Mouse (Mus musculus): ENCODE data around the gene Etv2. TPM values are rescaled to one million over a fixed set of nuclear protein-coding genes. Genes with fewer than 3 reads are reported as not detected.
A peak's percentile ranks its signal among the peaks of the same experiment; 100 is the strongest.

Etv2 gene
- polyA plus RNA-seq, 1 experiment from 2014 or later: not detected

- H3K27me3 ChIP-seq (replicated peaks): peaks cover 71% of the 10 kb centered on the region
- H3K4me3 ChIP-seq (replicated peaks): peak overlapping the region; percentile 20
- peak; percentile 31; the same call in 1 of the 2 replicates for ATAC-seq (ENCODE audit: low FRiP score)
- H3K9ac ChIP-seq (replicated peaks): no peak overlapping the region
- peak overlapping the region; percentile 36 for H3K4me2 ChIP-seq
- peaks cover 4% of the 10 kb centered on the region for H3K4me1 ChIP-seq
- H3K27ac ChIP-seq (replicated peaks): no peak overlapping the region
- H3K36me3 ChIP-seq: 0 out of 2 replicates have a peak, but pooled peaks cover under 1% of the 10 kb centered on the region
- WGBS: under 1% methylated on average over 20 of the region's 20 CpGs
- H3K9me3 ChIP-seq (replicated peaks): no peaks in the 10 kb centered on the region
Measured at GRCm38 (mm10) chr7:30634621-30635020, 1.0 kb downstream of the Etv2 start.

DNA sequence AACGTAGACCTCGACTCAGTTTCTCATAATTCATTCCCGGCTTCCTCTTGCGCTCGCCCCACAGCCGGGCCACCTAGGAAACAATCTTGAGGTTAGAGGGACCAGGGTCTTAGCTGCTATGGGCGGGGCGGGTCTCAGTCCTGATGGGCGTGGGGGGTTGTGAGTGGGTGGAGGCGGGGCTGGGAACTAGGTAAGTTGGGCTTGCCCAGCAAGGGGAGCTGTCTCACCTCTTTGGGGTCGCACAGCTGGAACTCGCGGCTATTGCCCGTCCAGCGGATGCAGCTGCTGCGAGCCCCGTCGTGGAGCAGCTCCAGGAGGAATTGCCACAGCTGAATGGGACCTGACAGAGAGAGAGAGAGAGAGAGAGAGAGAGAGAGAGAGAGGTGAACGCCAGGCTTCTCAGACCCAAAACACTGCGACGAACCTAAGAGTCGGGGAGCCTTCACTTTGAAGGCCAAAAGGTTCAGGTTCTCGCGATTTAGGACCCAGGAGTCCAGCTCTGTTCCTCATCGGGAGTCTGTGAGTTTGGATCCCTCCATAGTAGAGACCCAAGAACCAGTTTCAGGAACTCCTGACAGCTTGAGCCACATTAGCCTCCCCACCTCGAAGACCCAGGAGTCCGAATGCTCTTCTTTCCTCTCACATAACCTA is 1.8 kb downstream of the Etv2 start:
- H3K4me2 ChIP-seq: no peak overlapping the region
- no peak overlapping the region for H3K27ac ChIP-seq (replicated peaks)
- H3K27me3 ChIP-seq (replicated peaks): peaks cover 75% of the 10 kb centered on the region
- WGBS: 3% methylated on average over 27 of the region's 27 CpGs
- no peaks in the 10 kb centered on the region for H3K36me3 ChIP-seq
- H3K9ac ChIP-seq (replicated peaks): no peak overlapping the region
- H3K4me3 ChIP-seq (replicated peaks): no peak overlapping the region
- H3K9me3 ChIP-seq (replicated peaks): no peaks in the 10 kb centered on the region
- ATAC-seq (ENCODE audit: low FRiP score): no peak
- peaks cover 4% of the 10 kb centered on the region for H3K4me1 ChIP-seq

GRCm38 (mm10) chr7:30629013-30629412 is 6.6 kb downstream of the Etv2 start:
- Histone ChIP-seq H3K27ac (replicated peaks) (no peak overlapping the region), H3K9me3 (replicated peaks) (no peaks in the 10 kb centered on the region), H3K4me3 (replicated peaks) (no peak overlapping the region), H3K4me1 (peaks cover 13% of the 10 kb centered on the region), H3K27me3 (replicated peaks) (peaks cover 50% of the 10 kb centered on the region), H3K9ac (replicated peaks) (no peak overlapping the region), H3K36me3 (peaks cover 3% of the 10 kb centered on the region), H3K4me2 (no peak overlapping the region)
- ATAC-seq (ENCODE audit: low FRiP score): no peak

DNA sequence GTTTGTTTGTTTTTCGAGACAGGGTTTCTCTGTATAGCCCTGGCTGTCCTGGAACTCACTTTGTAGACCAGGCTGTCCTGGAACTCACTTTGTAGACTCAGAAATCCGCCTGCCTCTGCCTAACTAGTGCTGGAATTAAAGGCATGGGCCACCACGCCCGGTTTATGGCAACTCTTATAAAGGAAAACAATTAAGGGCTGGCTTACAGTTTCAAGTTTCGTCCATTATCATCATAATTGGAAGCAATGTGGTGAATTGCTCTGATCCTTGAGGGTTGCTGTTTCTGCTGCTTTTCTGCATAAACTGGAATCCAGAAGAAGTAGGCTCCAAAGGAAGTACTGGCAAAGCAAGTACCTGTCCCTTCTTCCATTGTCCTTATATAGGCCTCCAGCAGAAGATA is 9.0 kb downstream of the Etv2 start:
- Histone ChIP-seq H3K4me1 (peaks cover 13% of the 10 kb centered on the region), H3K27me3 (replicated peaks) (peaks cover 28% of the 10 kb centered on the region), H3K36me3 (peaks cover 25% of the 10 kb centered on the region), H3K9ac (replicated peaks) (no peak overlapping the region), H3K9me3 (replicated peaks) (no peaks in the 10 kb centered on the region), H3K4me2 (peak overlapping the region; percentile 89; the same call in 1 of the 2 replicates), H3K27ac (replicated peaks) (0 out of 2 replicates have a peak overlapping the region, but pooled peaks have one; percentile 61), H3K4me3 (replicated peaks) (no peak overlapping the region)
- peak; percentile 18; the same call in 1 of the 2 replicates for ATAC-seq (ENCODE audit: low FRiP score)
- 90% methylated on average over 5 of the region's 5 CpGs for WGBS

- peak within 1 kb of the TSS; percentile 89 for H3K4me2 ChIP-seq
- peaks cover 31% of the 10 kb centered on the region for H3K36me3 ChIP-seq
- H3K4me3 ChIP-seq (replicated peaks): peak within 1 kb of the TSS; percentile 61
- peaks cover 13% of the 10 kb centered on the region for H3K4me1 ChIP-seq
- peak within 1 kb of the TSS; percentile 61 for H3K27ac ChIP-seq (replicated peaks)
- peaks cover 22% of the 10 kb centered on the region for H3K27me3 ChIP-seq (replicated peaks)
- peak within 1 kb of the TSS; percentile 67 for H3K9ac ChIP-seq (replicated peaks)
- 2% methylated on average over 44 of the region's 44 CpGs for WGBS
- no peaks in the 10 kb centered on the region for H3K9me3 ChIP-seq (replicated peaks)
- peak; percentile 96 for ATAC-seq (ENCODE audit: low FRiP score)
Measured at GRCm38 (mm10) chr7:30625530-30626384, 9.9 kb downstream of the Etv2 start, which contains the start of gene Cox6b1. Cox6b1 (minus strand) TSS chr7:30626151.

GRCm38 (mm10) chr7:30619202-30619601 is 16.4 kb downstream of the Etv2 start:
- H3K4me2 ChIP-seq: no peak overlapping the region
- peaks cover under 1% of the 10 kb centered on the region; the same call in 1 of the 2 replicates for H3K4me1 ChIP-seq
- H3K4me3 ChIP-seq (replicated peaks): no peak overlapping the region
- WGBS: 93% methylated on average over 3 of the region's 3 CpGs
- no peak for ATAC-seq (ENCODE audit: low FRiP score)
- no peaks in the 10 kb centered on the region for H3K27me3 ChIP-seq (replicated peaks)
- H3K36me3 ChIP-seq: peaks cover 77% of the 10 kb centered on the region
- no peak overlapping the region for H3K27ac ChIP-seq (replicated peaks)
- no peak overlapping the region for H3K9ac ChIP-seq (replicated peaks)
- H3K9me3 ChIP-seq (replicated peaks): 0 out of 2 replicates have a peak, but pooled peaks cover 2% of the 10 kb centered on the region

- H3K9me3 ChIP-seq (replicated peaks): 0 out of 2 replicates have a peak, but pooled peaks cover 2% of the 10 kb centered on the region
- H3K36me3 ChIP-seq: peaks cover 73% of the 10 kb centered on the region
- no peak overlapping the region for H3K4me2 ChIP-seq
- H3K4me3 ChIP-seq (replicated peaks): no peak overlapping the region
- no peak overlapping the region for H3K9ac ChIP-seq (replicated peaks)
- ATAC-seq (ENCODE audit: low FRiP score): no peak
- no peaks in the 10 kb centered on the region for H3K27me3 ChIP-seq (replicated peaks)
- H3K27ac ChIP-seq (replicated peaks): no peak overlapping the region
- WGBS: 98% methylated on average over 9 of the region's 9 CpGs
- H3K4me1 ChIP-seq: no peaks in the 10 kb centered on the region
Measured at GRCm38 (mm10) chr7:30618658-30619057, 17.0 kb downstream of the Etv2 start.

GRCm38 (mm10) chr7:30615049-30615760 is 20.4 kb downstream of the Etv2 start:
- WGBS: 57% methylated on average over 5 of the region's 5 CpGs
- H3K4me3 ChIP-seq (replicated peaks): no peak overlapping the region
- H3K4me1 ChIP-seq: no peaks in the 10 kb centered on the region
- H3K9ac ChIP-seq (replicated peaks): no peak overlapping the region
- ATAC-seq (ENCODE audit: low FRiP score): no peak
- 0 out of 2 replicates have a peak, but pooled peaks cover 2% of the 10 kb centered on the region for H3K9me3 ChIP-seq (replicated peaks)
- peaks cover 48% of the 10 kb centered on the region for H3K36me3 ChIP-seq
- H3K27ac ChIP-seq (replicated peaks): no peak overlapping the region
- no peaks in the 10 kb centered on the region for H3K27me3 ChIP-seq (replicated peaks)
- no peak overlapping the region for H3K4me2 ChIP-seq

GRCm38 (mm10) chr7:30614454-30614853 is 21.2 kb downstream of the Etv2 start:
- WGBS: 92% methylated on average over 2 of the region's 2 CpGs
- Histone ChIP-seq H3K9me3 (replicated peaks) (0 out of 2 replicates have a peak, but pooled peaks cover 2% of the 10 kb centered on the region), H3K4me3 (replicated peaks) (no peak overlapping the region), H3K27ac (replicated peaks) (no peak overlapping the region), H3K4me1 (no peaks in the 10 kb centered on the region), H3K4me2 (no peak overlapping the region), H3K36me3 (peaks cover 43% of the 10 kb centered on the region), H3K9ac (replicated peaks) (no peak overlapping the region), H3K27me3 (replicated peaks) (no peaks in the 10 kb centered on the region)
- ATAC-seq (ENCODE audit: low FRiP score): no peak

- H3K36me3 ChIP-seq: peaks cover 35% of the 10 kb centered on the region
- H3K27ac ChIP-seq (replicated peaks): no peak overlapping the region
- no peaks in the 10 kb centered on the region for H3K4me1 ChIP-seq
- H3K9me3 ChIP-seq (replicated peaks): no peaks in the 10 kb centered on the region
- H3K4me3 ChIP-seq (replicated peaks): no peak overlapping the region
- no peak overlapping the region for H3K4me2 ChIP-seq
- no peak overlapping the region for H3K9ac ChIP-seq (replicated peaks)
- no peaks in the 10 kb centered on the region for H3K27me3 ChIP-seq (replicated peaks)
- ATAC-seq (ENCODE audit: low FRiP score): no peak
- 25% methylated on average over 14 of the region's 14 CpGs for WGBS
Measured at GRCm38 (mm10) chr7:30613529-30614112, 22.0 kb downstream of the Etv2 start.

All from neural tube, embryonic 15.5 days (tissue).